Mouse (Mus musculus): ENCODE results near the gene Nup93. TPM values are rescaled to one million over a fixed set of nuclear protein-coding genes. Genes with fewer than 3 reads are reported as not detected.

Gene Nup93
- polyA plus RNA-seq, 1 experiment: 23.7 TPM

DNA sequence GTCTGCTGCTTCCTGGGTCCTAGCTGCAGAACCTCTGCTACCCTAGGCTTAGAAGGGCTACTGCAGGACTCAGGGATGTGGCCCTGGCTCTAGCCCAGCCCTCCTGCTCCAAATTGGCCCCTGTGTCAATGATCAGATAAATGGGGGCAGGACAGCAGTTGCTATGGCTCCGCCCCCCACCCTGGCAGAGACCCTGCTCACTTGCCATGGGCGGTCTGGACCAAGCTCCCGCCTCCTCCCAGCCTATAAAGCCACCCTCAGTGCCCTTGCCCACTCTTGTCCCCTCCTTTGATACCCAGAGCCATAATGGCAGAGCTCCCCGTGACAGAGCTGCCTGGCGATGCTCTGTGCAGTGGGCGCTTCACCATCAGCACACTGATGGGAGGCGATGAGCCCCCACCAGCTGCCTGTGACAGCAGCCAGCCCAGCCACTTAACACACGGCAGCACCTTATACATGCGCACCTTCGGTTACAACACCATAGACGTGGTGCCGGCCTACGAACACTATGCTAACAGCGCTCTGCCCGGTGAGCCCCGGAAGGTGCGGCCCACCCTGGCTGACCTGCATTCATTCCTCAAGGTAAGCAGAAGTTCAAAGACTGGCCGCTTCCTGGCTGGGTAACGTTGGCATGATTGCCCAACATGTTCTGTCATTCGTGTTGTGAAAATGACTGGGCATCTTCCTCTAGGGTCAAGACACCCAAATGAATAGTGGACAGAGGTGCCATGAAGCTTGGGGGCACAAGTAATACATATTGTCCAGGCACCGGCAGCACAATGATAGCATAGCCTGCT, 114.8 kb downstream of the Nup93 start, which contains the start of gene Slc12a3:
Gene Slc12a3, plus strand, starts transcription at position 270 of the 797 bp plus-strand sequence.
- TF ChIP-seq CTCF (IDR thresholded peaks at IDR 0.05; ENCODE audit: low read depth, low read length): no peak
- no peak for TF ChIP-seq POLR2A (IDR thresholded peaks at IDR 0.05; ENCODE audit: borderline replicate concordance, low read depth, low read length)
- H3K4me1 ChIP-seq (ENCODE audit: control insufficient read depth, insufficient read depth, low read length): no peaks in the 10 kb centered on the region
- H3K27ac ChIP-seq (ENCODE audit: insufficient read depth, low read depth, low read length): no peak within 1 kb of the TSS
- no peak within 1 kb of the TSS for H3K4me3 ChIP-seq (ENCODE audit: insufficient read depth, low read length)

DNA sequence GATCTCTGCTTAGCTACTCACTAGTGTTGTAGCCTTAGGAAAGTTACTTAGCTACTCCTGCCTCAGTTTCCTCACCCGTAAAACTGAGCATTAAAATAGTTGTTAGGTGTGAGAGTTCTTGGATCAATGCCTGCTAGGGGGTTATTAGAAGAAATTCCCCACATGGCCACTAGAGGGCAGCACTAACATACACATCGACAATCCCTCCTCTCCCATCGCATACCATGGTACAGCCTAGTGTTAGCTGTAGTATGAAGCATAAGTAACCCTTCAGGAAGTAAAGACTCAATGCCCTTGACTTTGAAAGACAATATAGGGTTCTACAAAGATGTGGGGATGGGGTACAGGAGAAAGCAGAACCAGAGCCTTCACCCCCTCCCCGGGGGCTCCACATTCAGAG, 116.4 kb downstream of the Nup93 start:
- H3K4me1 ChIP-seq (ENCODE audit: control insufficient read depth, insufficient read depth, low read length): no peaks in the 10 kb centered on the region
- H3K27ac ChIP-seq (ENCODE audit: insufficient read depth, low read depth, low read length): no peak overlapping the region
- TF ChIP-seq CTCF (IDR thresholded peaks at IDR 0.05; ENCODE audit: low read depth, low read length): no peak
- no peak for TF ChIP-seq POLR2A (IDR thresholded peaks at IDR 0.05; ENCODE audit: borderline replicate concordance, low read depth, low read length)
- no peak overlapping the region for H3K4me3 ChIP-seq (ENCODE audit: insufficient read depth, low read length)

GRCm38 (mm10) chr8:94333345-94333744, 119.0 kb downstream of the Nup93 start:
- Histone ChIP-seq H3K4me1 (ENCODE audit: control insufficient read depth, insufficient read depth, low read length) (no peaks in the 10 kb centered on the region), H3K4me3 (ENCODE audit: insufficient read depth, low read length) (no peak overlapping the region), H3K27ac (ENCODE audit: insufficient read depth, low read depth, low read length) (no peak overlapping the region)
- no peak for TF ChIP-seq POLR2A (IDR thresholded peaks at IDR 0.05; ENCODE audit: borderline replicate concordance, low read depth, low read length)

- Histone ChIP-seq H3K27ac (ENCODE audit: insufficient read depth, low read depth, low read length) (no peak overlapping the region), H3K4me3 (ENCODE audit: insufficient read depth, low read length) (no peak overlapping the region), H3K4me1 (ENCODE audit: control insufficient read depth, insufficient read depth, low read length) (peaks cover 13% of the 10 kb centered on the region)
- no peak for TF ChIP-seq POLR2A (IDR thresholded peaks at IDR 0.05; ENCODE audit: borderline replicate concordance, low read depth, low read length)
- no peak for TF ChIP-seq CTCF (IDR thresholded peaks at IDR 0.05; ENCODE audit: low read depth, low read length)
These were observed 123.2 kb downstream of the Nup93 start for GRCm38 (mm10) chr8:94337559-94337958.

DNA sequence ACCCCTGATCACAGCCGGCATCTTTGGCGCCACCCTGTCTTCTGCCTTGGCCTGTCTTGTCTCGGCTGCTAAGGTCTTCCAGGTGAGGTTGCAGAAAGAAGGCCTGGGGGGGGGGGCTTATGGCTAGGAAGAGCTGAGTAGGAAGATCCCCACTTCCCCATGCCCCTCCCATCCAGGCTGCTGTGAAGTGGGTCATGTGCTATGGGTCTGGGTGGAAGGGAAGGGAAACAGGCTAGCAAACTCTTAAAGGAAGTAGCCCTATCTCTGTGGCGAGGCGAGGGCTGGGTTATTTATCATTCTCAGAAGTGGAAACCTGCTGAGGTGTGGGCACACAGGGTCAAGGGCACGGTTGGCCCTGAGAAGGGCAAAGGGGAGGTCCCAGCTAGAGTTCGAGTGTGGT, 126.4 kb downstream of the Nup93 start:
- Histone ChIP-seq H3K27ac (ENCODE audit: insufficient read depth, low read depth, low read length) (peak overlapping the region; percentile 20; the same call in 1 of the 2 replicates), H3K4me3 (ENCODE audit: insufficient read depth, low read length) (no peak overlapping the region), H3K4me1 (ENCODE audit: control insufficient read depth, insufficient read depth, low read length) (peaks cover 13% of the 10 kb centered on the region)
- TF ChIP-seq CTCF (IDR thresholded peaks at IDR 0.05; ENCODE audit: low read depth, low read length): no peak
- no peak for TF ChIP-seq POLR2A (IDR thresholded peaks at IDR 0.05; ENCODE audit: borderline replicate concordance, low read depth, low read length)

DNA sequence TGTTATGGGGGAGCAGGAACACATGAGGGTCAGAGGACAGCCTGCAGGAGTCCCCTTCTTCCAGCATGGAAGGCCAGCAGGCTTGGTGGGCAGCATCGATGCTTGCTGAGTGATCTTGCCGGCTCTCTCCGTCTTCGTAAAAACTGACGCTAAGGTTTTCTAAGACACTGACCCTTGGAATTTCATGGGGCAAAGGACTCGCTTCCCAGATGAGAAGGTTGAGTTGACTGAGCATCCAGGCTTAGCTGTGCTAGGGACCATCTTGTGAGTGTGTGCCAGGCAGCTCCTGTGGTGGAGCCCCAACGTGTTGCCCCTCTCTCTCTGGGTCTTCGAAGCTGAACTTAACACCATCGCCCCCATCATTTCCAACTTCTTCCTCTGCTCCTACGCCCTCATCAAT, 128.3 kb downstream of the Nup93 start:
- no peak overlapping the region for H3K27ac ChIP-seq (ENCODE audit: insufficient read depth, low read depth, low read length)
- peaks cover 13% of the 10 kb centered on the region for H3K4me1 ChIP-seq (ENCODE audit: control insufficient read depth, insufficient read depth, low read length)
- H3K4me3 ChIP-seq (ENCODE audit: insufficient read depth, low read length): no peak overlapping the region
- TF ChIP-seq CTCF (IDR thresholded peaks at IDR 0.05; ENCODE audit: low read depth, low read length) (no peak; the same call in 1 of the 2 replicates), POLR2A (IDR thresholded peaks at IDR 0.05; ENCODE audit: borderline replicate concordance, low read depth, low read length) (no peak)

DNA sequence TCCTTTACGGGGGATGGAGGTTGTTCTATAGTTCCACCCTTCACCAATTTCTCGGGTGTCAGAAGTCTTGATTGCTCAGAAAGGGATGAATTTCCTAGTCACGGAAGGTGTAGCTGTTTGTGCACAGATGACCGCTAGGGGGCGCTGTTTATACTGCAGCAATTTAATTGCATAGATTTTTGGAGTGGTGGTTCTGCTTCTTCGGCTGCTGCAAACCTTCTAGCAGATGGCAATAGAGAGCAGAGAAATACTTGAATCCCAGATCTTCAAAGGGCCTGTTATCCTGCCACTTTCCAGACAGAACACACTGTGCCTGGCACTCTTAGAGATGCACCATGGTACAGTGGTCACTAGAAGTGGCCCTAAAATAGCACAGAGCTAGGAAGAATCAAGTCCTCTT, 128.9 kb downstream of the Nup93 start:
- Histone ChIP-seq H3K4me1 (ENCODE audit: control insufficient read depth, insufficient read depth, low read length) (peaks cover 13% of the 10 kb centered on the region), H3K27ac (ENCODE audit: insufficient read depth, low read depth, low read length) (no peak overlapping the region), H3K4me3 (ENCODE audit: insufficient read depth, low read length) (no peak overlapping the region)
- TF ChIP-seq POLR2A (IDR thresholded peaks at IDR 0.05; ENCODE audit: borderline replicate concordance, low read depth, low read length) (no peak), CTCF (IDR thresholded peaks at IDR 0.05; ENCODE audit: low read depth, low read length) (no peak)

DNA sequence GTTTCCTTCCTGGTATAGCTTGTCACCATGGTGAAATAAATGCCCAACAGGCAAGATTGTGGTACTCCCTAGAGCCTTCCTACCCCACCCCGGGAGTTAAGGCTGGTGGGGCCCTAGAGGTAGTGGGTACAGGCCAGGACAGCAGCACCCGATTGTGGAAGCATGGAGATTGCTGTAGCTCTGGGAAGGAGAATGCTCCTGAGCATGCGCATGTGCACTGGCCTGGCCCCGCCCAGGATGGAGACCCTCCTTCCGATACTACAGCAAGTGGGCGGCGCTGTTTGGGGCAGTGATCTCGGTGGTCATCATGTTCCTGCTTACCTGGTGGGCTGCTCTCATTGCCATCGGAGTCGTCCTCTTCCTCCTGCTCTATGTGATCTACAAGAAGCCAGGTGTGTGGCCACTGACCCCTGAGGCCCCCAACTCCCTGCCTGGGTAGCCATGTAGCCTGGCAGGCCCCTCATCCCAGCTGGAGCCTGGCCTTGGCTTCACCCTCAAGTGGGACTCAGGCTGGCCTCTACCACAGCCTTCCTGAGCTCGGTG, 129.5 kb downstream of the Nup93 start:
- no peak overlapping the region for H3K4me3 ChIP-seq (ENCODE audit: insufficient read depth, low read length)
- H3K4me1 ChIP-seq (ENCODE audit: control insufficient read depth, insufficient read depth, low read length): peaks cover 13% of the 10 kb centered on the region
- no peak overlapping the region for H3K27ac ChIP-seq (ENCODE audit: insufficient read depth, low read depth, low read length)
- TF ChIP-seq POLR2A (IDR thresholded peaks at IDR 0.05; ENCODE audit: borderline replicate concordance, low read depth, low read length): no peak

GRCm38 (mm10) chr8:94345657-94346056, 131.3 kb downstream of the Nup93 start:
- Histone ChIP-seq H3K27ac (ENCODE audit: insufficient read depth, low read depth, low read length) (no peak overlapping the region), H3K4me1 (ENCODE audit: control insufficient read depth, insufficient read depth, low read length) (peaks cover 9% of the 10 kb centered on the region), H3K4me3 (ENCODE audit: insufficient read depth, low read length) (no peak overlapping the region)
- TF ChIP-seq POLR2A (IDR thresholded peaks at IDR 0.05; ENCODE audit: borderline replicate concordance, low read depth, low read length): no peak
- TF ChIP-seq CTCF (IDR thresholded peaks at IDR 0.05; ENCODE audit: low read depth, low read length): no peak

DNA sequence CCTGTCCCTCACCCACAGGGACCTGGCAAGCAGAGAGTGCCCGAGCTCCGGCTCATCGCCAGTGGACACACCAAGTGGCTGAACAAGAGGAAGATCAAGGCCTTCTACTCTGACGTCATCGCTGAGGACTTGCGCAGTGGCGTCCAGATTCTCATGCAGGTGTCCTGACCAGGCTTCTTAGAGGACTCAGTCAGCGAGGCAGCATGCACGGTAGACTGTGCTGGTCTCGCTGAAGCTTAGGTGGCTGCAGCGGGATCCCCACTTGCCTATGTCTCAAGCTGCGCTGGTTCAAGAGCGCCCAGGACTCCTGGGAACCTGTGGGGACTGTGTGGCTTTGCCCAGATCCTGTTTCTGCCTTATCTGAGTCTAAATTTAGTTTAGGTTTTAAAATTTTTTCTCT, 131.9 kb downstream of the Nup93 start:
- H3K4me3 ChIP-seq (ENCODE audit: insufficient read depth, low read length): no peak overlapping the region
- H3K27ac ChIP-seq (ENCODE audit: insufficient read depth, low read depth, low read length): no peak overlapping the region
- no peak for TF ChIP-seq POLR2A (IDR thresholded peaks at IDR 0.05; ENCODE audit: borderline replicate concordance, low read depth, low read length)
- TF ChIP-seq CTCF (IDR thresholded peaks at IDR 0.05; ENCODE audit: low read depth, low read length): no peak
- H3K4me1 ChIP-seq (ENCODE audit: control insufficient read depth, insufficient read depth, low read length): peaks cover 5% of the 10 kb centered on the region
